Mouse (Mus musculus) ES-E14 (cell line): ENCODE data around the gene Pex7. TPM values are rescaled to one million over a fixed set of nuclear protein-coding genes. Genes with fewer than 3 reads are reported as not detected.

ENCODE experiments used
- DNase-seq: peaks from one replicate; pipeline ENCODE4 v3.0.0-alpha.2; 2013; ENCODE audit warnings: low read depth, low spot score
- H3K27ac ChIP-seq: 2 replicates; pipeline ENCODE4 v1.5.1; 2012; ENCODE audit warnings: low read depth, mild to moderate bottlenecking, low read length, moderate library complexity, mixed read lengths; ENCODE audit not compliant: poor library complexity, insufficient read depth, severe bottlenecking
- H3K36me3 ChIP-seq: 2 replicates; pipeline ENCODE4 v1.6.1; 2012; ENCODE audit warnings: mild to moderate bottlenecking, low read length, moderate library complexity, mixed read lengths; ENCODE audit not compliant: control insufficient read depth, poor library complexity, insufficient read depth, severe bottlenecking
- H3K4me1 ChIP-seq, 2 experiments: fragments of 150-350 bp in 1 of 2; sonication (generic) in 1 of 2; 2 replicates each; pipeline ENCODE4 v1.6.1; 2012; ENCODE audit warnings: low read length in 2 of 2, mild to moderate bottlenecking in 1 of 2, mixed read lengths in 1 of 2; ENCODE audit not compliant: control insufficient read depth in 2 of 2, insufficient read depth in 2 of 2, poor library complexity in 1 of 2
- H3K4me3 ChIP-seq, 2 experiments: fragments of 150-350 bp in 1 of 2; sonication (generic) in 1 of 2; 2 replicates each; pipeline ENCODE4 v1.5.1; 2012; ENCODE audit warnings: low read length in 2 of 2, low read depth in 1 of 2, mild to moderate bottlenecking in 1 of 2, mixed read lengths in 1 of 2; ENCODE audit not compliant: insufficient read depth in 1 of 2, poor library complexity in 1 of 2, severe bottlenecking in 1 of 2
- H3K9ac ChIP-seq: 2 replicates; pipeline ENCODE4 v1.6.1; 2012; ENCODE audit warnings: low read depth, mild to moderate bottlenecking, low read length, mixed read lengths; ENCODE audit not compliant: poor library complexity, insufficient read depth, severe bottlenecking
- H3K9me3 ChIP-seq: fragments of 150-350 bp; sonication (generic); 2 replicates; pipeline ENCODE4 v1.6.1; 2012; ENCODE audit warnings: low read depth, mild to moderate bottlenecking, low read length; ENCODE audit not compliant: control insufficient read depth, insufficient read depth
- CHD2 ChIP-seq: IDR thresholded peaks from 2 replicates; pipeline ENCODE4 v1.6.1; 2014; ENCODE audit warnings: mild to moderate bottlenecking, low read depth, low read length, inconsistent platforms
- HCFC1 ChIP-seq: IDR thresholded peaks from 2 replicates; pipeline ENCODE4 v1.6.1; 2012; ENCODE audit warnings: low read length, inconsistent platforms, borderline replicate concordance; ENCODE audit not compliant: insufficient read depth
- MAFK ChIP-seq: IDR thresholded peaks from 2 replicates; pipeline ENCODE4 v1.6.1; 2014; ENCODE audit warnings: mild to moderate bottlenecking, low read depth, low read length, inconsistent platforms; ENCODE audit not compliant: insufficient read depth
- ZC3H11A ChIP-seq: IDR thresholded peaks from 2 replicates; pipeline ENCODE4 v1.6.1; 2012; ENCODE audit warnings: low read depth, mild to moderate bottlenecking, inconsistent platforms, low read length, borderline replicate concordance
- ZNF384 ChIP-seq: IDR thresholded peaks from 2 replicates; pipeline ENCODE4 v1.6.1; 2012; ENCODE audit warnings: low read depth, low read length, inconsistent platforms
- in situ Hi-C, 2 experiments: fragments of 600-800 bp; cut with MboI; formaldehyde crosslinking; loops; one replicate each; pipeline ENCODE4 v1.15.1; 2025; ENCODE audit warnings: low sequenced_read_pairs in 2 of 2, inconsistent platforms in 1 of 2; ENCODE audit not compliant: unreplicated experiment in 2 of 2
- total RNA-seq: library from RNA; depleted of rRNA; stranded (reverse); fragments of 300-350 nt; gene quantifications from 2 replicates; pipeline ENCODE4 v1.2.3, GENCODE M21; 2012

Gene Pex7
- total RNA-seq, 1 experiment: 17.0 TPM

- Histone ChIP-seq H3K9ac (no peak overlapping the region), H3K27ac (no peak overlapping the region), H3K36me3 (no peaks in the 10 kb centered on the region), H3K9me3 (no peaks in the 10 kb centered on the region), H3K4me1 (peaks cover 0 to 2% of the 10 kb centered on the region in 2 experiments; a peak in 1 of 4 replicates), H3K4me3 (no peak overlapping the region)
- no peak for DNase-seq
- in situ Hi-C loops: no loop called here
- TF ChIP-seq HCFC1 (no peak), CHD2 (no peak), MAFK (no peak), ZNF384 (no peak)
Observed at GRCm38 (mm10) chr10:19855597-19856306, 51.7 kb downstream of the Pex7 start.

GRCm38 (mm10) chr10:19853609-19854008 lies 53.9 kb downstream of the Pex7 start:
- TF ChIP-seq MAFK (no peak), ZC3H11A (no peak), CHD2 (no peak), HCFC1 (no peak), ZNF384 (no peak)
- in situ Hi-C loops: no loop called here
- Histone ChIP-seq H3K36me3 (no peaks in the 10 kb centered on the region), H3K9ac (no peak overlapping the region), H3K4me3 (no peak overlapping the region), H3K27ac (no peak overlapping the region), H3K4me1 (peaks cover 2% of the 10 kb centered on the region in 2 experiments; a peak in 2 of 4 replicates), H3K9me3 (no peaks in the 10 kb centered on the region)
- DNase-seq: no peak

GRCm38 (mm10) chr10:19852776-19853175 lies 54.7 kb downstream of the Pex7 start:
- no peak for TF ChIP-seq MAFK
- TF ChIP-seq ZNF384: no peak
- no peak for TF ChIP-seq CHD2
- DNase-seq: no peak

GRCm38 (mm10) chr10:19850998-19851691 lies 56.3 kb downstream of the Pex7 start, which contains the start of gene Slc35d3:
Gene Slc35d3 (minus strand): TSS chr10:19851459.
- in situ Hi-C loops: no loop called here
- H3K9me3 ChIP-seq: no peaks in the 10 kb centered on the region
- H3K36me3 ChIP-seq: no peaks in the 10 kb centered on the region
- no peak within 1 kb of the TSS for H3K27ac ChIP-seq
- peak within 1 kb of the TSS; percentile 33; the same call in 1 of the 2 replicates for H3K9ac ChIP-seq
- TF ChIP-seq CHD2 (no peak), ZNF384 (no peak), ZC3H11A (no peak), MAFK (no peak), HCFC1 (no peak)
- DNase-seq: no peak
- H3K4me1 ChIP-seq: peaks cover 2% of the 10 kb centered on the region in 2 experiments; a peak in 2 of 4 replicates
- peak within 1 kb of the TSS; percentile 61 to 69 for H3K4me3 ChIP-seq

More at GRCm38 (mm10) chr10:19852776-19853175, 54.7 kb downstream of the Pex7 start:
- H3K4me1 ChIP-seq: peaks cover 2% of the 10 kb centered on the region in 2 experiments; a peak in 2 of 4 replicates
- no peak overlapping the region for H3K4me3 ChIP-seq
- in situ Hi-C loops: no loop called here
- H3K9ac ChIP-seq: no peak overlapping the region
- H3K36me3 ChIP-seq: no peaks in the 10 kb centered on the region
- H3K9me3 ChIP-seq: no peaks in the 10 kb centered on the region
- H3K27ac ChIP-seq: no peak overlapping the region
